Mouse (Mus musculus) ES-Bruce4 (cell line): ENCODE results near the gene Synpo2l. TPM values are rescaled to one million over a fixed set of nuclear protein-coding genes. Genes with fewer than 3 reads are reported as not detected.

Experiments
- H3K27ac ChIP-seq: 2 replicates; pipeline ENCODE4 v1.5.1; 2012; ENCODE audit warnings: low read length, inconsistent platforms; ENCODE audit not compliant: insufficient read depth
- H3K27me3 ChIP-seq: 2 replicates; pipeline ENCODE4 v1.6.1; 2012; ENCODE audit warnings: mild to moderate bottlenecking, low read length, inconsistent platforms; ENCODE audit not compliant: control insufficient read depth, poor library complexity, insufficient read depth, severe bottlenecking
- H3K36me3 ChIP-seq: 2 replicates; pipeline ENCODE4 v1.6.1; 2012; ENCODE audit warnings: inconsistent platforms, mild to moderate bottlenecking, low read length, moderate library complexity; ENCODE audit not compliant: control insufficient read depth, poor library complexity, insufficient read depth, severe bottlenecking
- H3K4me1 ChIP-seq: one replicate; pipeline ENCODE4 v1.8.1; 2011; ENCODE audit warnings: low read length; ENCODE audit not compliant: control insufficient read depth, insufficient read depth
- H3K4me3 ChIP-seq: 2 replicates; pipeline ENCODE4 v1.5.1; 2011; ENCODE audit warnings: low read depth, mild to moderate bottlenecking, low read length
- H3K9ac ChIP-seq: 2 replicates; pipeline ENCODE4 v1.6.1; 2012; ENCODE audit warnings: low read depth, mild to moderate bottlenecking, inconsistent platforms; ENCODE audit not compliant: poor library complexity, severe bottlenecking
- H3K9me3 ChIP-seq: replicated peaks from 2 replicates; pipeline ENCODE4 v1.6.1; 2012; ENCODE audit warnings: mild to moderate bottlenecking, low read length, inconsistent platforms; ENCODE audit not compliant: control insufficient read depth, poor library complexity, insufficient read depth, severe bottlenecking
- CTCF ChIP-seq: IDR thresholded peaks from one replicate; pipeline ENCODE4 v1.8.1; 2011; ENCODE audit warnings: low read depth, low read length
- EP300 ChIP-seq: IDR thresholded peaks from 2 replicates; pipeline ENCODE4 v1.6.1; 2011; ENCODE audit warnings: low read depth, low read length; ENCODE audit not compliant: insufficient read depth
- POLR2A ChIP-seq: IDR thresholded peaks from one replicate; pipeline ENCODE4 v1.8.1; 2011; ENCODE audit warnings: low read length; ENCODE audit not compliant: insufficient read depth
- polyA plus RNA-seq: library from polyadenylated mRNA; stranded (reverse); fragments of >200 nt; gene quantifications from 2 replicates; pipeline ENCODE4 v1.2.4, GENCODE M21; 2011; ENCODE audit warnings: low read depth; ENCODE audit not compliant: missing spikeins, insufficient read depth, insufficient read length

Gene Synpo2l
- polyA plus RNA-seq, 1 experiment, result 6.1 TPM

GRCm38 (mm10) chr14:20695761-20696520, 27.8 kb upstream of the Synpo2l start:
- Histone ChIP-seq H3K27ac (no peak overlapping the region), H3K4me3 (peak overlapping the region; percentile 60), H3K9ac (peak overlapping the region; percentile 47), H3K27me3 (no peaks in the 10 kb centered on the region), H3K4me1 (peaks cover 2% of the 10 kb centered on the region), H3K9me3 (no peaks in the 10 kb centered on the region), H3K36me3 (peaks cover 24% of the 10 kb centered on the region)
- TF ChIP-seq POLR2A (no peak), EP300 (no peak), CTCF (no peak)

- no peaks in the 10 kb centered on the region for H3K4me1 ChIP-seq
- H3K27ac ChIP-seq, result peak within 1 kb of the TSS; percentile 44
- H3K27me3 ChIP-seq, result no peaks in the 10 kb centered on the region
- H3K9me3 ChIP-seq, result no peaks in the 10 kb centered on the region
- TF ChIP-seq CTCF, result no peak
- no peak for TF ChIP-seq POLR2A
- TF ChIP-seq EP300, result no peak
- peaks cover 25% of the 10 kb centered on the region for H3K36me3 ChIP-seq
- H3K9ac ChIP-seq, result peak within 1 kb of the TSS; percentile 47
- peak within 1 kb of the TSS; percentile 60 for H3K4me3 ChIP-seq
Measured at GRCm38 (mm10) chr14:20694884-20695760, 27.0 kb upstream of the Synpo2l start, which contains the start of gene Fut11. TSS of gene Fut11 (plus strand) at chr14:20694968.

GRCm38 (mm10) chr14:20694185-20694883, 26.2 kb upstream of the Synpo2l start:
- Histone ChIP-seq H3K9ac (peak overlapping the region; percentile 47), H3K27ac (no peak overlapping the region), H3K4me1 (no peaks in the 10 kb centered on the region), H3K4me3 (peak overlapping the region; percentile 60), H3K36me3 (peaks cover 33% of the 10 kb centered on the region), H3K9me3 (no peaks in the 10 kb centered on the region), H3K27me3 (no peaks in the 10 kb centered on the region)
- no peak for TF ChIP-seq EP300

- Histone ChIP-seq H3K27me3 (no peaks in the 10 kb centered on the region), H3K4me3 (no peak overlapping the region), H3K9ac (no peak overlapping the region), H3K9me3 (no peaks in the 10 kb centered on the region), H3K4me1 (no peaks in the 10 kb centered on the region), H3K27ac (no peak overlapping the region), H3K36me3 (peaks cover 38% of the 10 kb centered on the region)
- TF ChIP-seq POLR2A, result no peak
Measured at GRCm38 (mm10) chr14:20693589-20694101, 25.5 kb upstream of the Synpo2l start.

- Histone ChIP-seq H3K9me3 (no peaks in the 10 kb centered on the region), H3K36me3 (peaks cover 51% of the 10 kb centered on the region), H3K4me3 (no peak overlapping the region), H3K9ac (no peak overlapping the region), H3K27ac (no peak overlapping the region), H3K4me1 (no peaks in the 10 kb centered on the region), H3K27me3 (no peaks in the 10 kb centered on the region)
- no peak for TF ChIP-seq CTCF
- TF ChIP-seq POLR2A, result no peak
- no peak for TF ChIP-seq EP300
Measured at GRCm38 (mm10) chr14:20691772-20692171, 23.6 kb upstream of the Synpo2l start.

- no peaks in the 10 kb centered on the region for H3K27me3 ChIP-seq
- no peak overlapping the region for H3K4me3 ChIP-seq
- H3K9me3 ChIP-seq, result no peaks in the 10 kb centered on the region
- no peak overlapping the region for H3K27ac ChIP-seq
- no peak overlapping the region for H3K9ac ChIP-seq
- TF ChIP-seq EP300 (no peak), CTCF (no peak), POLR2A (no peak)
- no peaks in the 10 kb centered on the region for H3K4me1 ChIP-seq
- peaks cover 68% of the 10 kb centered on the region for H3K36me3 ChIP-seq
Measured at GRCm38 (mm10) chr14:20689009-20689408, 20.9 kb upstream of the Synpo2l start.
